Mouse (Mus musculus) limb, embryonic 11.5 days (tissue): Measurements from ENCODE around the gene Gm36210. TPM values are rescaled to one million over a fixed set of nuclear protein-coding genes. Genes with fewer than 3 reads are reported as not detected.

Experiments
- ATAC-seq: fragments of 200-750 bp; cut with Nextera tagmentation; 2 replicates; pipeline ENCODE4 v1.8.0; 2017; ENCODE audit warnings: low read depth; ENCODE audit not compliant: insufficient number of reproducible peaks, low FRiP score, low TSS enrichment
- DNase-seq: peaks from one replicate; pipeline ENCODE4 v3.0.0-alpha.2; 2015; ENCODE audit warnings: low spot score
- H3K27ac ChIP-seq: fragments of 300-500 bp; sonication (generic); replicated peaks from 2 replicates; pipeline ENCODE4 v1.5.1; 2014; ENCODE audit warnings: low read depth, mild to moderate bottlenecking, low read length
- H3K27me3 ChIP-seq: fragments of 300-500 bp; sonication (generic); 2 replicates; pipeline ENCODE4 v1.6.1; 2014; ENCODE audit warnings: mild to moderate bottlenecking, low read length, mixed read lengths; ENCODE audit not compliant: control insufficient read depth, insufficient read depth
- H3K36me3 ChIP-seq: fragments of 300-500 bp; sonication (generic); 2 replicates; pipeline ENCODE4 v1.6.1; 2014; ENCODE audit warnings: mild to moderate bottlenecking, low read length, moderate library complexity, mixed read lengths; ENCODE audit not compliant: control insufficient read depth, insufficient read depth
- H3K4me1 ChIP-seq: fragments of 300-500 bp; sonication (generic); 2 replicates; pipeline ENCODE4 v1.6.1; 2014; ENCODE audit warnings: low read length, mixed read lengths; ENCODE audit not compliant: control insufficient read depth, insufficient read depth
- H3K4me2 ChIP-seq: fragments of 300-500 bp; sonication (generic); 2 replicates; pipeline ENCODE4 v1.6.1; 2014; ENCODE audit warnings: low read depth, mild to moderate bottlenecking, moderate library complexity; ENCODE audit not compliant: severe bottlenecking
- H3K4me3 ChIP-seq: fragments of 300-500 bp; sonication (generic); 2 replicates; pipeline ENCODE4 v1.5.1; 2014; ENCODE audit warnings: low read depth, low read length
- H3K9ac ChIP-seq: fragments of 300-500 bp; sonication (generic); 2 replicates; pipeline ENCODE4 v1.6.1; 2014; ENCODE audit warnings: mild to moderate bottlenecking, low read length
- H3K9me3 ChIP-seq: fragments of 300-500 bp; sonication (generic); 2 replicates; pipeline ENCODE4 v1.6.1; 2016; ENCODE audit warnings: low read length; ENCODE audit not compliant: control insufficient read depth
- WGBS: fragments of 180-500 bp; shearing (Covaris S2); extraction: QIAGEN DNeasy Blood & Tissue Kit; methylation state at CpG from one replicate; pipeline ENCODE4 v1.1.7; 2014; 5-methylcytosine and 5-hydroxymethylcytosine counted together
- polyA plus RNA-seq: library from polyadenylated mRNA; unstranded; fragments of >200 nt; fragmentation: Nextera tagmentation; extraction: Ambion mirVana; gene quantifications from 2 replicates; pipeline ENCODE4 v1.2.1, GENCODE M21; 2014

The Gm36210 gene
- polyA plus RNA-seq, 1 experiment from 2014 or later = not detected

GRCm38 (mm10) chr7:4938456-4938855 is 32.1 kb upstream of the Gm36210 start:
- H3K9ac ChIP-seq = no peak overlapping the region
- ATAC-seq = no peak
- WGBS = 36% methylated on average over 2 of the region's 2 CpGs

DNA sequence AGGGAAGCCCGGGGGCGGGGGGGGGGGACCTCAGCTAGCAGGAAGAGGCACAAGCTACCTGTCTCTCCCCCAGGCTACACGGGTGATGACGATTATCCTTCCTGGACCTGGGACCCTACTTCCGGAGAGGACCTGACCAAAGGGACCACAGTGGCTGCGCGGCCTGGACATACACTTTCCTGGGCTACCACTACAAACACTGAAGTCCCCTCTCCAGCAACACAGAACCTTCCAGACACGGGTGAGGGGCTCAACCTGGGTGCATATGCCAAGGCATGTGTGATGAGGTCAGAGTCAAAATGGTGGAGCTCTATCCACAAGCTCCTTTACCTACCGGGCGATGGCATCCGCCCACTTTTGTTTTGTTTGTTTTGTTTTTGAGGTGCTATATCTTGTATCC is 31.1 kb upstream of the Gm36210 start:
- H3K27me3 ChIP-seq = no peaks in the 10 kb centered on the region
- no peaks in the 10 kb centered on the region for H3K36me3 ChIP-seq
- DNase-seq = no peak
- no peak overlapping the region for H3K9ac ChIP-seq
- H3K4me1 ChIP-seq = no peaks in the 10 kb centered on the region
- WGBS = 73% methylated on average over 10 of the region's 11 CpGs
- H3K4me3 ChIP-seq = no peak overlapping the region
- no peak overlapping the region for H3K4me2 ChIP-seq
- H3K9me3 ChIP-seq = no peaks in the 10 kb centered on the region; the same call in 1 of the 2 replicates
- no peak for ATAC-seq
- no peak overlapping the region for H3K27ac ChIP-seq

More at GRCm38 (mm10) chr7:4938456-4938855, 32.1 kb upstream of the Gm36210 start:
- Histone ChIP-seq H3K36me3 (no peaks in the 10 kb centered on the region), H3K27ac (no peak overlapping the region), H3K4me3 (no peak overlapping the region), H3K4me2 (no peak overlapping the region), H3K4me1 (no peaks in the 10 kb centered on the region), H3K27me3 (no peaks in the 10 kb centered on the region), H3K9me3 (no peaks in the 10 kb centered on the region; the same call in 1 of the 2 replicates)
- DNase-seq = peak; percentile 78

GRCm38 (mm10) chr7:4936832-4937231 is 30.5 kb upstream of the Gm36210 start:
- H3K9ac ChIP-seq = no peak overlapping the region
- H3K36me3 ChIP-seq = no peaks in the 10 kb centered on the region
- DNase-seq = no peak
- no peaks in the 10 kb centered on the region for H3K27me3 ChIP-seq
- no peak overlapping the region for H3K4me2 ChIP-seq
- WGBS = 78% methylated on average over 10 of the region's 10 CpGs
- ATAC-seq = no peak
- H3K9me3 ChIP-seq = no peaks in the 10 kb centered on the region; the same call in 1 of the 2 replicates
- H3K27ac ChIP-seq = no peak overlapping the region
- no peak overlapping the region for H3K4me3 ChIP-seq
- H3K4me1 ChIP-seq = no peaks in the 10 kb centered on the region

GRCm38 (mm10) chr7:4934160-4934914 is 28.0 kb upstream of the Gm36210 start:
- ATAC-seq = no peak

DNA sequence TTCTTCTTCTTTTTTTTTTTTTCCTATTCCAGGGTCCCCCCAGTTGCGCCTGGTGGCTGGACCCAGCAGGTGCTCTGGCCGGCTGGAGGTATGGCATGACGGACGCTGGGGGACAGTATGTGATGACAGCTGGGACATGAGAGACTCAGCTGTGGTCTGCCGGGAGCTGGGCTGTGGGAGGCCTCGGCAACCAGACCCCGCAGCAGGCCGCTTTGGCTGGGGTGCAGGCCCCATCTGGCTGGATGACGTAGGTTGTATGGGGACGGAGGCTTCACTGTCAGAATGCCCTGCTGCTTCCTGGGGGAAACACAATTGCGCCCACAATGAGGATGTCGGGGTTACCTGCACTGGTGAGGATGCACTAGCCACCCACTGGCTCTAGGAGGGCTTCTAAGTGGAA is 26.8 kb upstream of the Gm36210 start:
- ATAC-seq = no peak
- H3K9me3 ChIP-seq = no peaks in the 10 kb centered on the region; the same call in 1 of the 2 replicates
- 68% methylated on average over 12 of the region's 12 CpGs for WGBS
- no peaks in the 10 kb centered on the region for H3K4me1 ChIP-seq
- H3K4me2 ChIP-seq = no peak overlapping the region
- no peak for DNase-seq
- no peaks in the 10 kb centered on the region for H3K36me3 ChIP-seq
- no peak overlapping the region for H3K9ac ChIP-seq
- H3K27ac ChIP-seq = no peak overlapping the region
- no peaks in the 10 kb centered on the region for H3K27me3 ChIP-seq
- no peak overlapping the region for H3K4me3 ChIP-seq

More at GRCm38 (mm10) chr7:4934160-4934914, 28.0 kb upstream of the Gm36210 start:
- no peaks in the 10 kb centered on the region for H3K27me3 ChIP-seq
- DNase-seq = no peak
- no peaks in the 10 kb centered on the region for H3K4me1 ChIP-seq
- no peaks in the 10 kb centered on the region; the same call in 1 of the 2 replicates for H3K9me3 ChIP-seq
- H3K4me2 ChIP-seq = no peak overlapping the region
- H3K27ac ChIP-seq = no peak overlapping the region
- no peaks in the 10 kb centered on the region for H3K36me3 ChIP-seq
- 81% methylated on average over 4 of the region's 4 CpGs for WGBS
- no peak overlapping the region for H3K9ac ChIP-seq
- no peak overlapping the region for H3K4me3 ChIP-seq

- H3K4me1 ChIP-seq = peaks cover 39% of the 10 kb centered on the region
- ATAC-seq (no peak), DNase-seq (no peak)
- no peaks in the 10 kb centered on the region for H3K27me3 ChIP-seq
- H3K4me3 ChIP-seq = no peak overlapping the region
- H3K36me3 ChIP-seq = no peaks in the 10 kb centered on the region
- no peak overlapping the region for H3K27ac ChIP-seq
- WGBS = 64% methylated on average over 17 of the region's 17 CpGs
- no peak overlapping the region for H3K4me2 ChIP-seq
- H3K9me3 ChIP-seq = no peaks in the 10 kb centered on the region
- no peak overlapping the region; the same call in 1 of the 2 replicates for H3K9ac ChIP-seq
Measured at GRCm38 (mm10) chr7:4928323-4928722, 22.0 kb upstream of the Gm36210 start.

DNA sequence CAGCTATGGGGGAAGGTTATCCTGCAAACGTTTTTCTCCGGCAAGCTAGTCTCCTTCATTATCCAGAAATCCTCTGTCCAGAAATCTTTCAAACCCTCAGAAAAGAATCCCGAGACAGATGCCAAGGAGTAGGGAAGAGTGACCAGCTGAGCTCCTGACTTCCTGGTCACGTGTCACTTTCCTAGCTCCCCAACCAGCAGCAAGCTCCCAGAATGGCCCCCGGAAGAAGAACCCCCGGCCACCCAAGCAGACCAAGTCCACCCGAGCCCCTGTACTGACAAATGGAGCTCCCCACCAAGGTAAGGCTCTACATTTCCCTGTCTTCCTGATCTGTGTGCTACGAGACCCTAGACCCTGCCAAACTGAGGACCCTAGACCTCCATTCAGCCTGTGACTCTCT is 21.4 kb upstream of the Gm36210 start:
- Histone ChIP-seq H3K27ac (no peak overlapping the region), H3K4me1 (peaks cover 42% of the 10 kb centered on the region)
- WGBS = 56% methylated on average over 8 of the region's 8 CpGs

GRCm38 (mm10) chr7:4926849-4927248 is 20.5 kb upstream of the Gm36210 start:
- H3K27me3 ChIP-seq = no peaks in the 10 kb centered on the region
- no peak for ATAC-seq
- H3K4me2 ChIP-seq = peak overlapping the region; percentile 17; the same call in 1 of the 2 replicates
- DNase-seq = no peak
- no peak overlapping the region for H3K27ac ChIP-seq
- H3K9ac ChIP-seq = no peak overlapping the region; the same call in 1 of the 2 replicates
- H3K4me1 ChIP-seq = peaks cover 42% of the 10 kb centered on the region
- H3K4me3 ChIP-seq = no peak overlapping the region
- 73% methylated on average over 16 of the region's 16 CpGs for WGBS
- H3K36me3 ChIP-seq = no peaks in the 10 kb centered on the region
- H3K9me3 ChIP-seq = no peaks in the 10 kb centered on the region

More for the DNA sequence above, 21.4 kb upstream of the Gm36210 start:
- H3K9me3 ChIP-seq = no peaks in the 10 kb centered on the region
- H3K27me3 ChIP-seq = no peaks in the 10 kb centered on the region
- H3K4me3 ChIP-seq = no peak overlapping the region
- DNase-seq (no peak), ATAC-seq (no peak)
- H3K36me3 ChIP-seq = no peaks in the 10 kb centered on the region
- no peak overlapping the region for H3K4me2 ChIP-seq
- H3K9ac ChIP-seq = no peak overlapping the region; the same call in 1 of the 2 replicates
